Mouse (Mus musculus): ENCODE data around the gene Csde1. TPM values are rescaled to one million over a fixed set of nuclear protein-coding genes. Genes with fewer than 3 reads are reported as not detected.

The Csde1 gene
- polyA plus RNA-seq, 1 experiment = 45.1 TPM

DNA sequence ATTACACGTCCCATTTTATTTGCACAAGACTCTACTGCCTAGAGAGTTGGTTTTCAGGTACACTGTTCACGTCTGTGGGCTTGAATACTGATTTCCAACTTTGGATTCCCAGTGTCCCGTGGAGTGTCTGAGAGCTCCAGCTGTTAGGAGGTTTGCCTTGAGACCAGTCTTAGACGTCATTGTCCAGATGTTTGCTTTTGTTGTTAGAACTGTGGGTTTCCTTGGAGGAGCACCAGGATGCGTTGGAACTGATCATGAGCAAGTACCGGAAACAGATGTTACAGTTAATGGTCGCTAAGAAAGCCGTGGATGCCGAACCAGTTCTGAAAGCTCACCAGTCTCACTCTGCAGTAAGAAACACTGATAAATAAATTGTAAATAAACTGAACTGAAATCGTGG, 23.2 kb upstream of the Csde1 start:
- TF ChIP-seq CTCF (IDR thresholded peaks at IDR 0.05; ENCODE audit: insufficient read depth, low read length) (no peak), POLR2A (IDR thresholded peaks at IDR 0.05; ENCODE audit: borderline replicate concordance, extremely low read depth, low read depth, low read length) (no peak)
- 38% methylated on average over 10 of the region's 10 CpGs for WGBS
- DNase-seq = no peak
- Histone ChIP-seq H3K4me1 (ENCODE audit: control insufficient read depth, insufficient read depth, low read length) (peaks cover 7% of the 10 kb centered on the region), H3K4me3 (replicated peaks; ENCODE audit: extremely low read depth, low read depth, low read length) (no peak overlapping the region)

DNA sequence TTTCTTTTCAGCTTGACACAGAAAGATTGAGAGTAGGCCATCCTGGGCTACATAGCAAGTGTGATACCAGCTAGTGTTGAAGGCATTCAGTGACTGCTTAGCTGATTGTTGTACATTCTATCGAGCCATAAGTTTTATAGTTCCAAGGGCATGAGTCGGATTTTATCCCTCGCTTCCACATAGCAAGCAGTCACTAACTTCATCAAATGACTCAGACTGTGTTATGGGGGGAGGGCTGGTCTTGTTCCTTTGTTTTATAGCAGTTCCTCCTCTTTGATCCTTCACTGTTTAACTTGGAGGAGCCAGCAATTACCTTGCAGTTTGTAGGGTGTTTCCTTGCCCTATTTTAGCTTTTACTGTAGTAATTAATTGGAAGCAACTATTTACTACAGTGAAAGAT, 22.6 kb upstream of the Csde1 start:
- DNase-seq = no peak
- Histone ChIP-seq H3K4me1 (ENCODE audit: control insufficient read depth, insufficient read depth, low read length) (peaks cover 7% of the 10 kb centered on the region), H3K4me3 (replicated peaks; ENCODE audit: extremely low read depth, low read depth, low read length) (no peak overlapping the region)
- 56% methylated on average over 3 of the region's 3 CpGs for WGBS
- no peak for TF ChIP-seq POLR2A (IDR thresholded peaks at IDR 0.05; ENCODE audit: borderline replicate concordance, extremely low read depth, low read depth, low read length)
- no peak for TF ChIP-seq CTCF (IDR thresholded peaks at IDR 0.05; ENCODE audit: insufficient read depth, low read length)

DNA sequence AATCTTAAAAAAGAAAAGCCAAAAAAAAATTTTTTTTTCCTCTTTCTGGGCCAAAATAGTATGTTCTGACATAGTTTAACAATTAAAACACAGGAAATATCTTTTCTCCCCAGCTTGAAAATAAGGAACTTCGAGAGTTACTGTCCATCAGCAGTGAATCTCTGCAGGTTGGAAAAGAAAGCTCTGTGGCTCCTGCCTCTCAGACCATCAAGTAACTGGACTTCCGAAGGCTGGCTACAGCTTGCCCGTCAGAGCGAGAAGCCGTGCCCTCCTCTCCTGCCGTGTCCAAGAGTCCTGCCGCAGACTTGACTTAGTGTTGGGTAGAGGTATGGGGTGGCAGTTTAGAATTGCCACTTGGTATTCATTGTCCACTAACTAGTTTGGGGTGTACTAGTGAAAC, 18.6 kb upstream of the Csde1 start:
- H3K4me1 ChIP-seq (ENCODE audit: control insufficient read depth, insufficient read depth, low read length) = peaks cover 4% of the 10 kb centered on the region
- H3K4me3 ChIP-seq (replicated peaks; ENCODE audit: extremely low read depth, low read depth, low read length) = no peak overlapping the region
- DNase-seq = no peak
- TF ChIP-seq CTCF (IDR thresholded peaks at IDR 0.05; ENCODE audit: insufficient read depth, low read length) = no peak
- TF ChIP-seq POLR2A (IDR thresholded peaks at IDR 0.05; ENCODE audit: borderline replicate concordance, extremely low read depth, low read depth, low read length) = no peak
- 97% methylated on average over 7 of the region's 7 CpGs for WGBS

GRCm38 (mm10) chr3:103017350-103017749, 2.9 kb upstream of the Csde1 start:
- DNase-seq = no peak
- 61% methylated on average over 2 of the region's 2 CpGs for WGBS
- H3K4me1 ChIP-seq (ENCODE audit: control insufficient read depth, insufficient read depth, low read length) = peaks cover 7% of the 10 kb centered on the region
- TF ChIP-seq CTCF (IDR thresholded peaks at IDR 0.05; ENCODE audit: insufficient read depth, low read length) = no peak
- no peak for TF ChIP-seq POLR2A (IDR thresholded peaks at IDR 0.05; ENCODE audit: borderline replicate concordance, extremely low read depth, low read depth, low read length)
- H3K4me3 ChIP-seq (replicated peaks; ENCODE audit: extremely low read depth, low read depth, low read length) = no peak overlapping the region

DNA sequence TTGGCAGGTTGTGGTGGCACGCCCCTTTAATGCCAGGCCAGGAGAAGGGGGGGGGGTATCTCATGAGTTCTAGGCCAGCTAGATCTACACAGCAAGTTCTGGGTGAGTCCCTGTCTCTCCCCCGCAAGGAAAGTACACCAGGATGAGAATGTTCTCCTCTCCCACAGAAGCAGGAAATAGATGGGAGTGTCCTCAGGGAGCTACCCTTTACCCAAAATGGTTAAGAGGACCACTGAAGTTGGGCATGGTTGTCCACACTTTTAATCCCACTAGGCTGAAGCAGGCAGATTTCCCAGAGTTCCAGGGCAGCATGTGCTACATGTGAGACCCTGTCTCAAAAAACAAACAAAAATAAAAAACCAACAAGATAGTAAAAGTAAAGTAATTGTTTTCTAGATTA, 764 bp upstream of the Csde1 start:
- Histone ChIP-seq H3K4me1 (ENCODE audit: control insufficient read depth, insufficient read depth, low read length) (peaks cover 7% of the 10 kb centered on the region), H3K4me3 (replicated peaks; ENCODE audit: extremely low read depth, low read depth, low read length) (no peak overlapping the region)
- TF ChIP-seq CTCF (IDR thresholded peaks at IDR 0.05; ENCODE audit: insufficient read depth, low read length) (no peak), POLR2A (IDR thresholded peaks at IDR 0.05; ENCODE audit: borderline replicate concordance, extremely low read depth, low read depth, low read length) (no peak)
- 66% methylated on average over 2 of the region's 2 CpGs for WGBS
- DNase-seq = no peak

DNA sequence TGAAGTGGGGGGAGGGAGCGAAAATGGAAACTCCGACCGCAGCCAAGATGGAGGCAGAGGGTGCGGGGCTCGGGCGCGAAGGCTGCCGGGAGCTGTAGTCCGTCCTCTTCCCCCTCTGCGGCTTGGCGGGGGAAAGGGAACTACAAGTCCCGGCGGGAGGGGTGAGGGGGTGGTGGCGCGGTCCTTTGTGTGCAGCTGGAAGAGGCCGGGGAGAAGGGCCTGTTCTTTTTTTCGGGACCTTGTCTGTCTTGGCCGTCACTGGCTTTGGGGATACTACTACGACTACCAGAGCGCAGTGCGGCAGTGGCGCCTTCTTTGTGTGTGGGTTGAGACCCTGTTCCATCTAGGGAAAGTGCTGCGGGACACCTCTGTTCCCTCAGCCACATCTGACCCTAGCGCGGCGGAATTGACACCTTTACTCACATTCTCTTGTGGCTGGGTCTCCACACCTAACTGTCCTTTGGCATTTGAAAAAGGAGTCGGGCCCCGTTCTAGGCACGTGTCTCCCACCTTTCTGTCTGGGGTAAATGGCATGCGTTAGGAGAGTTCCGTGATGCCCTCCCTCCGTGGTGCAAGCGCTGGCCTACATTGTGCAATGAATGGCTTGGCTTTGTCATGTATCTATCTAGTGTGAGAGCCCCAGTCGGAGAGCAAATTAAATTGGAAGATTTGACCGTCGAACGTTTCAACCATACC, 865 bp downstream of the Csde1 start:
- no peak for TF ChIP-seq POLR2A (IDR thresholded peaks at IDR 0.05; ENCODE audit: borderline replicate concordance, extremely low read depth, low read depth, low read length)
- no peak for TF ChIP-seq CTCF (IDR thresholded peaks at IDR 0.05; ENCODE audit: insufficient read depth, low read length)
- DNase-seq = peak; percentile 91
- under 1% methylated on average over 37 of the region's 37 CpGs for WGBS
- peaks cover 9% of the 10 kb centered on the region for H3K4me1 ChIP-seq (ENCODE audit: control insufficient read depth, insufficient read depth, low read length)
- peak overlapping the region; percentile 98 for H3K4me3 ChIP-seq (replicated peaks; ENCODE audit: extremely low read depth, low read depth, low read length)

- no peak for DNase-seq
- no peak overlapping the region for H3K4me3 ChIP-seq (replicated peaks; ENCODE audit: extremely low read depth, low read depth, low read length)
- TF ChIP-seq POLR2A (IDR thresholded peaks at IDR 0.05; ENCODE audit: borderline replicate concordance, extremely low read depth, low read depth, low read length) (no peak), CTCF (IDR thresholded peaks at IDR 0.05; ENCODE audit: insufficient read depth, low read length) (no peak)
- H3K4me1 ChIP-seq (ENCODE audit: control insufficient read depth, insufficient read depth, low read length) = peaks cover 13% of the 10 kb centered on the region
- 71% methylated on average over 1 of the region's 1 CpGs for WGBS
These were observed 5.9 kb downstream of the Csde1 start for GRCm38 (mm10) chr3:103026174-103026573.

DNA sequence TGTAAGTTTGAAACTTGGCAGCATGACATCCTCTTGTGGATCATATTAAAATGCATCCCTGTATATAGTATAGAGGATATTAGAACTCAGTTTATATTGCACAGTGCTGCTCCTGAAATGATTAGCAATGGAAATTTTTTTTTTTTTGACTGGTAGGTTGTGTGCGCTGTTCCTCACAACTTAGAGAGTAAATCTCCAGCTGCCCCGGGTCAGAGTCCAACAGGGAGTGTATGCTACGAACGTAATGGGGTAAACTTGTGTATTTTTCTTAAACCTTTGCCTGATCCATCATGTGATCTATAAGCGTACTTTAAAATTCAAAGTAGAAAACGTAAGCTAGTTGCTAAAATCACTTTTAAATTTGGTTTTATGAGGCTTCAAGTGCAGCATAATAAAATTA, 20.1 kb downstream of the Csde1 start:
- no peak for TF ChIP-seq POLR2A (IDR thresholded peaks at IDR 0.05; ENCODE audit: borderline replicate concordance, extremely low read depth, low read depth, low read length)
- TF ChIP-seq CTCF (IDR thresholded peaks at IDR 0.05; ENCODE audit: insufficient read depth, low read length) = no peak
- WGBS = 91% methylated on average over 6 of the region's 6 CpGs
- Histone ChIP-seq H3K4me3 (replicated peaks; ENCODE audit: extremely low read depth, low read depth, low read length) (no peak overlapping the region), H3K4me1 (ENCODE audit: control insufficient read depth, insufficient read depth, low read length) (no peaks in the 10 kb centered on the region)
- no peak for DNase-seq

- 68% methylated on average over 1 of the region's 1 CpGs for WGBS
- H3K4me1 ChIP-seq (ENCODE audit: control insufficient read depth, insufficient read depth, low read length) = no peaks in the 10 kb centered on the region
- no peak overlapping the region for H3K4me3 ChIP-seq (replicated peaks; ENCODE audit: extremely low read depth, low read depth, low read length)
- TF ChIP-seq POLR2A (IDR thresholded peaks at IDR 0.05; ENCODE audit: borderline replicate concordance, extremely low read depth, low read depth, low read length) (no peak), CTCF (IDR thresholded peaks at IDR 0.05; ENCODE audit: insufficient read depth, low read length) (no peak)
- DNase-seq = no peak
These were observed 20.7 kb downstream of the Csde1 start for GRCm38 (mm10) chr3:103040861-103041379.

DNA sequence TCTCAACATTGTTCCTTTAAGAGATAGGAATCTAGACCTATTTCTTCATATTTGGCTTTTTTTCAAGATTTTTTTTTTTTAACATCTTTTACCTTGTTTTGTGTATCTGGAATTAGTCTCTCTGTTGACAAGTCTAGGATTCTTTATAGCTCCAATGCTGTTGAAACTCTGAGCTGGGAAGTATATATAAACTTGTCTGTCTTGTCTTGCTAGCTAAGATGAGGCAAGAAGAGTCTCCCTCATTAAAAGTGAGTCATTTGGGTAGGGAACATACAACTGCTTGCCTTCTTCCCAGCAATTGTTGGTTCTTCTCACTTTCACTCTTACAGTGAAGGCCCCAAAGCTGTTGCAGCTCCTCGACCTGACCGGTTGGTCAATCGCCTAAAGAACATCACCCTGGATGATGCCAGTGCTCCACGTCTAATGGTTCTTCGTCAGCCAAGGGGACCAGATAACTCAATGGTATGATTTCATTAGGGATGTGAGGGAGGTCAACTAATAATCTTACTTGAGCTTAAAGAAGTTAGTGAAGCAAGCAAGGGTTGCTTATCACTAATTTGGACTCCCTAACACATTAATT, 35.9 kb downstream of the Csde1 start:
- TF ChIP-seq CTCF (IDR thresholded peaks at IDR 0.05; ENCODE audit: insufficient read depth, low read length) (no peak), POLR2A (IDR thresholded peaks at IDR 0.05; ENCODE audit: borderline replicate concordance, extremely low read depth, low read depth, low read length) (no peak)
- DNase-seq = no peak
- peaks cover 4% of the 10 kb centered on the region for H3K4me1 ChIP-seq (ENCODE audit: control insufficient read depth, insufficient read depth, low read length)
- 85% methylated on average over 5 of the region's 5 CpGs for WGBS
- no peak overlapping the region for H3K4me3 ChIP-seq (replicated peaks; ENCODE audit: extremely low read depth, low read depth, low read length)
